Mouse (Mus musculus): Measurements from ENCODE around the gene Hrc.
"Not testable (repeated sequence)": the region's sequence is repeated elsewhere in the genome, so short reads cannot be mapped to it uniquely, and the experiment has no call there.

Hrc gene

GRCm38 (mm10) chr7:45333431-45333982 is 1.6 kb upstream of the Hrc start, which contains the start of gene Trpm4:
TSS of gene Trpm4 (minus strand) at chr7:45333780.
- peak; percentile 44 to 81 for DNase-seq (ENCODE audit: low spot score in 2 of 2)

- DNase-seq (ENCODE audit: low spot score in 2 of 2): no peak
These were observed 485 bp upstream of the Hrc start for GRCm38 (mm10) chr7:45334605-45335004.

GRCm38 (mm10) chr7:45336319-45336718 is 1.2 kb downstream of the Hrc start:
- DNase-seq (ENCODE audit: low spot score in 2 of 2): no peak

GRCm38 (mm10) chr7:45337469-45337868 is 2.4 kb downstream of the Hrc start:
- no peak for DNase-seq (ENCODE audit: low spot score in 2 of 2)

- DNase-seq (ENCODE audit: low spot score in 2 of 2): peak in 1 of 2 experiments; percentile 47
These were observed 3.2 kb downstream of the Hrc start for GRCm38 (mm10) chr7:45338161-45338911.

GRCm38 (mm10) chr7:45339410-45340065 is 4.4 kb downstream of the Hrc start:
- DNase-seq (ENCODE audit: low spot score in 2 of 2): peak; percentile 50 to 62

- DNase-seq (ENCODE audit: low spot score in 2 of 2): no peak
These were observed 5.0 kb downstream of the Hrc start for GRCm38 (mm10) chr7:45340066-45340442.

- DNase-seq (ENCODE audit: low spot score in 2 of 2): peak; percentile 17 to 51
These were observed 5.6 kb downstream of the Hrc start for GRCm38 (mm10) chr7:45340669-45341068.

GRCm38 (mm10) chr7:45341303-45341702 is 6.2 kb downstream of the Hrc start:
- DNase-seq (ENCODE audit: low spot score in 2 of 2): peak; percentile 35 to 86

- DNase-seq (ENCODE audit: low spot score in 2 of 2): no peak
These were observed 7.0 kb downstream of the Hrc start for GRCm38 (mm10) chr7:45342081-45342480.

GRCm38 (mm10) chr7:45343543-45343942 is 8.5 kb downstream of the Hrc start:
- peak in 1 of 2 experiments; percentile 54 for DNase-seq (ENCODE audit: low spot score in 2 of 2)

GRCm38 (mm10) chr7:45346905-45347304 is 11.8 kb downstream of the Hrc start:
- DNase-seq (ENCODE audit: low spot score in 2 of 2): no peak

GRCm38 (mm10) chr7:45353041-45353440 is 18.0 kb downstream of the Hrc start:
- DNase-seq (ENCODE audit: low spot score in 2 of 2): no peak

- no peak for DNase-seq (ENCODE audit: low spot score in 2 of 2)
These were observed 20.4 kb downstream of the Hrc start for GRCm38 (mm10) chr7:45355318-45356020.

- peak in 1 of 2 experiments; percentile 17 for DNase-seq (ENCODE audit: low spot score in 2 of 2)
These were observed 21.0 kb downstream of the Hrc start for GRCm38 (mm10) chr7:45356087-45356486.

- not testable (repeated sequence) for DNase-seq (ENCODE audit: low spot score in 2 of 2)
These were observed 24.0 kb downstream of the Hrc start for GRCm38 (mm10) chr7:45359081-45359480.

GRCm38 (mm10) chr7:45360404-45361125 is 25.5 kb downstream of the Hrc start:
- no peak for DNase-seq (ENCODE audit: low spot score in 2 of 2)

GRCm38 (mm10) chr7:45361243-45361804 is 26.2 kb downstream of the Hrc start:
- DNase-seq (ENCODE audit: low spot score in 2 of 2): peak; percentile 40 to 81

GRCm38 (mm10) chr7:45362801-45363200 is 27.7 kb downstream of the Hrc start:
- peak in 1 of 2 experiments; percentile 67 for DNase-seq (ENCODE audit: low spot score in 2 of 2)

- no peak for DNase-seq (ENCODE audit: low spot score in 2 of 2)
These were observed 28.9 kb downstream of the Hrc start for GRCm38 (mm10) chr7:45363983-45364382.

Measured in spleen, postnatal 10 days (tissue).